Mouse (Mus musculus) kidney, adult 2 months (tissue): ENCODE results near the gene Agr2.

Experiments used
- CTCF ChIP-seq: fragments of 200-500 bp; conservative IDR thresholded peaks from 2 replicates; pipeline ENCODE4 v1.5.1; 2011; ENCODE audit warnings: low read depth, mild to moderate bottlenecking, control low read depth, low read length, moderate library complexity, mixed read lengths; ENCODE audit not compliant: insufficient read depth, insufficient read length
- POLR2A ChIP-seq: fragments of 200-500 bp; IDR thresholded peaks from one replicate; pipeline ENCODE4 v1.6.1; 2011; ENCODE audit warnings: low read depth, low read length, control low read depth

DNA sequence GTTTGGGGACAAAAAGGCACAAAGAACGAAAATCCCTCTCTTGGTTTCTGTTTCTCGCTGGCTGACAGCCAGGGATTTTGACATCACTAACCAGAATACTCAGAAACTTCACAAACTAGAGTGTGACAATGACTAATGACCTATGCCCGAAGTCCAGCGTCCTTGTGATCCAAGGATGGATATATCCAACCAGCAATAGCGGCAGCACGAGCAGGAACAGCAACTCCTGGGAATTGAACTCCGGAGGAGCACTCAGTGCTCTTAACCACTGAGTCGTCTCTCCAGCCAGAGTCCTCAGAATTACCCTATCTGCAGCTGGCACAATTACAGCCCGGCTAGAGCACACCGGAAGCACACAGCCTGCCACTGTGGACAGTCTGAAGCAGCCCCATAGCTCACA lies 44.1 kb downstream of the Agr2 start:
- TF ChIP-seq POLR2A (no peak), CTCF (0 out of 2 replicates have a peak, but pooled peaks have one; percentile 4)
